Mouse (Mus musculus) WW6 (cell line): Measurements from ENCODE around the gene Clybl.

Experiments
- DNase-seq: peaks from one replicate; pipeline ENCODE4 v3.0.0-alpha.2; 2013; ENCODE audit warnings: low read depth, low spot score

The Clybl gene

GRCm38 (mm10) chr14:122181078-122181814 is at the start of gene Clybl:
Gene Clybl, plus strand, starts transcription at chr14:122181704.
- DNase-seq, result peak; percentile 72

- DNase-seq, result no peak
These were observed 45.1 kb upstream of the Clybl start for GRCm38 (mm10) chr14:122136368-122136928.

GRCm38 (mm10) chr14:122137234-122137633 is 44.3 kb upstream of the Clybl start:
- no peak for DNase-seq

GRCm38 (mm10) chr14:122140126-122140525 is 41.4 kb upstream of the Clybl start:
- peak; percentile 18 for DNase-seq

- DNase-seq, result no peak
These were observed 37.8 kb upstream of the Clybl start for GRCm38 (mm10) chr14:122143585-122144269.

GRCm38 (mm10) chr14:122145374-122145773 is 36.1 kb upstream of the Clybl start:
- DNase-seq, result no peak

- no peak for DNase-seq
These were observed 30.9 kb upstream of the Clybl start for GRCm38 (mm10) chr14:122150616-122151015.

- no peak for DNase-seq
These were observed 23.8 kb upstream of the Clybl start for GRCm38 (mm10) chr14:122157738-122158137.

GRCm38 (mm10) chr14:122160916-122161315 is 20.6 kb upstream of the Clybl start:
- no peak for DNase-seq

- no peak for DNase-seq
These were observed 12.6 kb upstream of the Clybl start for GRCm38 (mm10) chr14:122168912-122169311.

GRCm38 (mm10) chr14:122170202-122170781 is 11.2 kb upstream of the Clybl start:
- no peak for DNase-seq

GRCm38 (mm10) chr14:122171031-122171430 is 10.5 kb upstream of the Clybl start:
- DNase-seq, result no peak

GRCm38 (mm10) chr14:122176263-122176798 is 5.2 kb upstream of the Clybl start:
- no peak for DNase-seq

- DNase-seq, result no peak
These were observed 2.2 kb upstream of the Clybl start for GRCm38 (mm10) chr14:122179262-122179661.

GRCm38 (mm10) chr14:122181815-122182157 is 282 bp downstream of the Clybl start:
- no peak for DNase-seq

GRCm38 (mm10) chr14:122182220-122182619 is 716 bp downstream of the Clybl start:
- DNase-seq, result no peak

GRCm38 (mm10) chr14:122183974-122184373 is 2.5 kb downstream of the Clybl start:
- DNase-seq, result no peak

GRCm38 (mm10) chr14:122188250-122188649 is 6.7 kb downstream of the Clybl start:
- no peak for DNase-seq

- DNase-seq, result no peak
These were observed 8.4 kb downstream of the Clybl start for GRCm38 (mm10) chr14:122189901-122190300.

- DNase-seq, result no peak
These were observed 9.0 kb downstream of the Clybl start for GRCm38 (mm10) chr14:122190527-122190926.

- DNase-seq, result no peak
These were observed 9.5 kb downstream of the Clybl start for GRCm38 (mm10) chr14:122190941-122191510.

GRCm38 (mm10) chr14:122194630-122195029 is 13.1 kb downstream of the Clybl start:
- no peak for DNase-seq
